Mouse (Mus musculus) liver, embryonic 14.5 days (tissue): ENCODE data around the gene Adm2. TPM values are rescaled to one million over a fixed set of nuclear protein-coding genes. Genes with fewer than 3 reads are reported as not detected.

Experiments used
- ATAC-seq: fragments of 200-750 bp; cut with Nextera tagmentation; 2 replicates; pipeline ENCODE4 v1.8.0; 2017; ENCODE audit warnings: moderate number of reproducible peaks, mild to moderate bottlenecking, moderate library complexity; ENCODE audit not compliant: insufficient read depth
- DNase-seq, 3 experiments: peaks; one replicate each; pipeline ENCODE4 v3.0.0-alpha.2; 2012 to 2013; ENCODE audit warnings: low read depth in 3 of 3, low spot score in 3 of 3
- H3K27ac ChIP-seq: fragments of 300-500 bp; sonication (generic); 2 replicates; pipeline ENCODE4 v1.5.1; 2014; ENCODE audit warnings: moderate library complexity, mild to moderate bottlenecking, control low read depth, inconsistent platforms
- H3K27me3 ChIP-seq: fragments of 300-500 bp; sonication (generic); 2 replicates; pipeline ENCODE4 v1.6.1; 2014; ENCODE audit warnings: mild to moderate bottlenecking, low read length, moderate library complexity; ENCODE audit not compliant: control insufficient read depth, insufficient read depth
- H3K36me3 ChIP-seq: fragments of 300-500 bp; sonication (generic); replicated peaks from 2 replicates; pipeline ENCODE4 v1.6.1; 2014; ENCODE audit warnings: low read depth; ENCODE audit not compliant: control insufficient read depth, insufficient read depth
- H3K4me1 ChIP-seq, 2 experiments: fragments of 200-500 bp in 1 of 2; fragments of 300-500 bp in 1 of 2; sonication (generic) in 1 of 2; replicated peaks; 2 replicates each; pipeline ENCODE4 v1.6.1; 2012 to 2014; ENCODE audit warnings: antibody characterized with exemption in 1 of 2, inconsistent platforms in 1 of 2, low read length in 1 of 2; ENCODE audit not compliant: control insufficient read depth in 2 of 2, insufficient read depth in 2 of 2
- H3K4me2 ChIP-seq: fragments of 300-500 bp; sonication (generic); 2 replicates; pipeline ENCODE4 v1.6.1; 2014; ENCODE audit warnings: low read depth, mild to moderate bottlenecking, control low read depth, moderate library complexity
- H3K4me3 ChIP-seq, 2 experiments: fragments of 200-500 bp in 1 of 2; fragments of 300-500 bp in 1 of 2; sonication (generic) in 1 of 2; 2 replicates each; pipeline ENCODE4 v1.5.1; 2012 to 2014; ENCODE audit warnings: low read depth in 2 of 2, low read length in 2 of 2, mild to moderate bottlenecking in 2 of 2, control low read depth in 1 of 2, inconsistent platforms in 1 of 2, moderate library complexity in 1 of 2; ENCODE audit not compliant: insufficient read depth in 1 of 2
- H3K9ac ChIP-seq: fragments of 300-500 bp; sonication (generic); replicated peaks from 2 replicates; pipeline ENCODE4 v1.6.1; 2014; ENCODE audit warnings: mild to moderate bottlenecking, control low read depth, moderate library complexity
- H3K9me3 ChIP-seq: fragments of 300-500 bp; sonication (generic); 2 replicates; pipeline ENCODE4 v1.6.1; 2016; ENCODE audit warnings: low read length, mixed read lengths; ENCODE audit not compliant: control insufficient read depth
- CTCF ChIP-seq: IDR thresholded peaks from 2 replicates; pipeline ENCODE4 v1.5.1; 2016; ENCODE audit warnings: antibody characterized with exemption, low read depth, control low read depth
- EP300 ChIP-seq: IDR thresholded peaks from 2 replicates; pipeline ENCODE4 v1.6.1; 2016; ENCODE audit warnings: antibody characterized with exemption, low read depth
- WGBS: fragments of 180-500 bp; shearing (Covaris S2); extraction: QIAGEN DNeasy Blood & Tissue Kit; methylation state at CpG from one replicate; pipeline ENCODE4 v1.1.7; 2014; ENCODE audit not compliant: insufficient replicate concordance; 5-methylcytosine and 5-hydroxymethylcytosine counted together
- polyA plus RNA-seq, 2 experiments: library from polyadenylated mRNA; depleted of rRNA in 1 of 2; stranded (reverse) in 1 of 2; unstranded in 1 of 2; fragments of >200 nt; fragmentation: Nextera tagmentation in 1 of 2; extraction: Ambion mirVana in 1 of 2; gene quantifications; 2 replicates each; pipeline versions ENCODE4 v1.2.1 to v1.2.3; 2012 to 2014

Adm2 gene
- polyA plus RNA-seq, 2 experiments: 1.2 to 2.5 TPM

- DNase-seq: no peak
- Histone ChIP-seq H3K4me1 (peaks cover 0 to 4% of the 10 kb centered on the region in 2 experiments; a peak in 2 of 4 replicates), H3K9me3 (no peaks in the 10 kb centered on the region), H3K4me3 (no peak overlapping the region), H3K27ac (no peak overlapping the region), H3K27me3 (no peaks in the 10 kb centered on the region; the same call in 1 of the 2 replicates), H3K36me3 (no peaks in the 10 kb centered on the region), H3K4me2 (no peak overlapping the region), H3K9ac (no peak overlapping the region)
- TF ChIP-seq CTCF (no peak), EP300 (no peak)
- WGBS: 57% methylated on average over 5 of the region's 5 CpGs
- no peak for ATAC-seq
These were observed 3.9 kb downstream of the Adm2 start for GRCm38 (mm10) chr15:89326441-89326840.

- H3K9me3 ChIP-seq: no peaks in the 10 kb centered on the region
- TF ChIP-seq EP300: no peak
- TF ChIP-seq CTCF: no peak
- WGBS: 74% methylated on average over 7 of the region's 7 CpGs
- H3K9ac ChIP-seq: no peak within 1 kb of the TSS
- no peak within 1 kb of the TSS for H3K4me3 ChIP-seq
- H3K4me2 ChIP-seq: no peak within 1 kb of the TSS
- ATAC-seq (no peak), DNase-seq (no peak)
- H3K27me3 ChIP-seq: no peaks in the 10 kb centered on the region
- peaks cover 0 to 3% of the 10 kb centered on the region in 2 experiments; a peak in 1 of 4 replicates for H3K4me1 ChIP-seq
- no peaks in the 10 kb centered on the region for H3K36me3 ChIP-seq
- H3K27ac ChIP-seq: no peak within 1 kb of the TSS
These were observed 11.8 kb downstream of the Adm2 start, which contains the start of gene Miox for GRCm38 (mm10) chr15:89334271-89334670. Miox (plus strand) TSS chr15:89334398.

- Histone ChIP-seq H3K4me3 (no peak overlapping the region), H3K27ac (no peak overlapping the region), H3K4me1 (peaks cover 0 to 5% of the 10 kb centered on the region in 2 experiments; a peak in 1 of 4 replicates), H3K9ac (no peak overlapping the region), H3K4me2 (no peak overlapping the region), H3K36me3 (no peaks in the 10 kb centered on the region), H3K9me3 (no peaks in the 10 kb centered on the region), H3K27me3 (no peaks in the 10 kb centered on the region)
- DNase-seq: no peak
- TF ChIP-seq EP300 (no peak), CTCF (no peak)
- WGBS: 68% methylated on average over 17 of the region's 17 CpGs
- ATAC-seq: 0 out of 2 replicates have a peak, but pooled peaks have one; percentile 28
These were observed 12.4 kb downstream of the Adm2 start for GRCm38 (mm10) chr15:89334774-89335537.

GRCm38 (mm10) chr15:89336422-89336821 is 13.9 kb downstream of the Adm2 start:
- Histone ChIP-seq H3K9ac (no peak overlapping the region), H3K9me3 (no peaks in the 10 kb centered on the region), H3K4me3 (no peak overlapping the region), H3K4me2 (no peak overlapping the region), H3K36me3 (no peaks in the 10 kb centered on the region), H3K27ac (no peak overlapping the region), H3K27me3 (no peaks in the 10 kb centered on the region), H3K4me1 (peaks cover 0 to 5% of the 10 kb centered on the region in 2 experiments; a peak in 1 of 4 replicates)
- no peak for ATAC-seq
- DNase-seq: no peak
- 73% methylated on average over 14 of the region's 14 CpGs for WGBS
- no peak for TF ChIP-seq EP300
- TF ChIP-seq CTCF: no peak

GRCm38 (mm10) chr15:89339696-89340095 is 17.2 kb downstream of the Adm2 start:
- H3K27me3 ChIP-seq: no peaks in the 10 kb centered on the region
- DNase-seq (no peak), ATAC-seq (no peak)
- H3K9ac ChIP-seq: no peak overlapping the region
- H3K27ac ChIP-seq: no peak overlapping the region
- H3K4me2 ChIP-seq: no peak overlapping the region
- WGBS: 41% methylated on average over 2 of the region's 2 CpGs
- TF ChIP-seq CTCF: no peak
- no peak for TF ChIP-seq EP300
- no peak overlapping the region for H3K4me3 ChIP-seq
- H3K4me1 ChIP-seq: peaks cover 0 to 2% of the 10 kb centered on the region in 2 experiments; a peak in 1 of 4 replicates
- H3K36me3 ChIP-seq: no peaks in the 10 kb centered on the region
- H3K9me3 ChIP-seq: no peaks in the 10 kb centered on the region
